Mouse (Mus musculus): ENCODE measurements around the gene Pth2.

DNA sequence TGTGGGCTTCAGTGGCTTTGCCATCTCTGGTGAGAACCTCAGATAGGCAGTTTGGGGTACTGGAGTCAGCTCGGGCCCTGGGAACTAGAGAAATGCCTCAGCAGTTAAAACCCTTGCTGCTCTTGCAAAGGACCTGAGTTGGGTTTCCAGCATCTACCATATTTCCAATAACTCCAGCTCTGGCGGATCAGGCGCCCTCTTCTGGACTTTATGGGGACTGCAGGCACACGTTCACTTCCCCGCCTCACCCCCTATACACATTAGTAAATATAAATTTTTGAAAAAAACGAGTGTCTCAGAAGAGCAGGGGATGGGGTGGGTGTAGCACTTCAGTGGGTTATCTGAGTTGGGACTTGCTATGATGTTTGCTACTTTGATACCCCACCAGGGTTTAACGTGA lies 7.8 kb upstream of the Pth2 start:
- TF ChIP-seq TAL1 (IDR thresholded peaks at IDR 0.05; ENCODE audit: low read length) = no peak
- TF ChIP-seq GATA1 (IDR thresholded peaks at IDR 0.05; ENCODE audit: low read length) = no peak
